Mouse (Mus musculus) lung, embryonic 14.5 days (tissue): ENCODE measurements around the gene Artn. TPM values are rescaled to one million over a fixed set of nuclear protein-coding genes. Genes with fewer than 3 reads are reported as not detected.

Source experiments
- ATAC-seq: fragments of 200-750 bp; cut with Nextera tagmentation; 2 replicates; pipeline ENCODE4 v1.8.0; 2017; ENCODE audit warnings: mild to moderate bottlenecking, moderate TSS enrichment, moderate library complexity; ENCODE audit not compliant: insufficient read depth
- DNase-seq: peaks from one replicate; pipeline ENCODE4 v3.0.0-alpha.2; 2015
- H3K27ac ChIP-seq: fragments of 300-500 bp; sonication (generic); 2 replicates; pipeline ENCODE4 v1.5.1; 2014; ENCODE audit warnings: low read depth, mild to moderate bottlenecking, moderate library complexity
- H3K27me3 ChIP-seq: fragments of 300-500 bp; sonication (generic); 2 replicates; pipeline ENCODE4 v1.6.1; 2014; ENCODE audit warnings: low read length, control low read depth; ENCODE audit not compliant: insufficient read depth
- H3K36me3 ChIP-seq: fragments of 300-500 bp; sonication (generic); 2 replicates; pipeline ENCODE4 v1.6.1; 2014; ENCODE audit warnings: control low read depth; ENCODE audit not compliant: insufficient read depth
- H3K4me1 ChIP-seq: fragments of 300-500 bp; sonication (generic); 2 replicates; pipeline ENCODE4 v1.6.1; 2014; ENCODE audit warnings: antibody characterized with exemption, control low read depth; ENCODE audit not compliant: insufficient read depth
- H3K4me2 ChIP-seq: fragments of 300-500 bp; sonication (generic); 2 replicates; pipeline ENCODE4 v1.6.1; 2014; ENCODE audit warnings: mild to moderate bottlenecking
- H3K4me3 ChIP-seq: fragments of 300-500 bp; sonication (generic); 2 replicates; pipeline ENCODE4 v1.5.1; 2014; ENCODE audit warnings: low read depth, low read length
- H3K9ac ChIP-seq: fragments of 300-500 bp; sonication (generic); 2 replicates; pipeline ENCODE4 v1.6.1; 2014
- H3K9me3 ChIP-seq: fragments of 300-500 bp; sonication (generic); 2 replicates; pipeline ENCODE4 v1.6.1; 2016; ENCODE audit warnings: low read depth, low read length, control low read depth
- CTCF ChIP-seq: IDR thresholded peaks from 2 replicates; pipeline ENCODE4 v1.5.1; 2016; ENCODE audit warnings: antibody characterized with exemption, low read depth
- WGBS: fragments of 180-500 bp; shearing (Covaris S2); extraction: QIAGEN DNeasy Blood & Tissue Kit; methylation state at CpG from one replicate; pipeline ENCODE4 v1.1.7; 2014; 5-methylcytosine and 5-hydroxymethylcytosine counted together
- polyA plus RNA-seq: library from polyadenylated mRNA; unstranded; fragments of >200 nt; fragmentation: Nextera tagmentation; extraction: Ambion mirVana; gene quantifications from 2 replicates; pipeline ENCODE4 v1.2.1, GENCODE M21; 2014

The Artn gene
- polyA plus RNA-seq, 1 experiment from 2014 or later: 3.3 TPM

DNA sequence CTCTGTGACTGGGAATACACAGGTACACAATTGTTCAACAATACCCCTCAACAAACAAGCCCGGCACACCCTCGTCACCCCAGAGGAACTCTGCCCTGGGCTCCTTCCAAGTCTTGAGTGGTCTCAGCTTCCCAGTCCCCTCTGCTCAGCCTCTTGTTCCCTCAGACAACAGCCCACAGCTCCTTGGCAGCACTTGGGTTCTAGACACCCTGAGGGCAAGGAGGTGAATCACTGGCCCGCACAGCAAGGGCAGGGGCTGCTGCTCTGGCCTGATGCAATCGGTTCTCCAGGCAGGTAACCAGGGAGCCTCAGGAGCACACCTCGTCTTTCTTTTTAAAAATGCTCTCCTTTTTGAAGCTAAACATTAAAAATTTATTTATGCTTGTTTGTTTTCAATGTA, 3.7 kb upstream of the Artn start:
- Histone ChIP-seq H3K4me2 (no peak overlapping the region), H3K9ac (no peak overlapping the region), H3K27me3 (peaks cover 7% of the 10 kb centered on the region; the same call in 1 of the 2 replicates), H3K9me3 (no peaks in the 10 kb centered on the region), H3K4me3 (no peak overlapping the region), H3K27ac (no peak overlapping the region), H3K36me3 (peaks cover 3% of the 10 kb centered on the region; the same call in 1 of the 2 replicates), H3K4me1 (no peaks in the 10 kb centered on the region)
- no peak for DNase-seq
- TF ChIP-seq CTCF: no peak
- 75% methylated on average over 5 of the region's 5 CpGs for WGBS
- no peak for ATAC-seq

DNA sequence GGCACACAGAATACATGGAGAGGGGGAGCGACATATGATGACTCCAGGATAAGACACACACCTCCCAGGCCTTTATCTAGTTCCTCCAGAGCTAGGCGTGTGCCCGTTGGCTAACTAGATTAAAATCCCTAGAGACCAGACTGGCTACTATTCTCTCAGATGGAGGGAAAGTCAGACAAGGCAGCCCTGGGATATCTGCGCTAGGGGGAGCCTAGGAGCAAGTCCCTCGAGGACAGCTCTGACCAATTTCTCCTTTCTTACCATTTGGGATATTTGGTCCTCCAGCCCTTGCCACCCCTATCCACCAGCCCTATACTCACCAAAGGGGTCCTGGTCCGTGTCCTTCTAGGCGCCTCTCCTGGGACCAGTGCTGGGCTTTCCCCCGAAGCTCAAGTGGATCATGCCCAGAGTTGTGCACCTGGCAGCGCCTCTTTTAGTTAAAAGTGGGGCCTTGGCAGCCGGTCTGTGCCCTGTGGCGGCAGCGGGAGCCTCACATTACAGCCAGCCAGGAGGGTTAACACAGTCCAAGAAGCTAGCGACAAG, 793 bp downstream of the Artn start:
- DNase-seq (peak; percentile 87), ATAC-seq (peak; percentile 42)
- peaks cover 3% of the 10 kb centered on the region; the same call in 1 of the 2 replicates for H3K36me3 ChIP-seq
- peak overlapping the region; percentile 54 for H3K9ac ChIP-seq
- H3K9me3 ChIP-seq: no peaks in the 10 kb centered on the region
- TF ChIP-seq CTCF: peak; percentile 74
- H3K4me2 ChIP-seq: peak overlapping the region; percentile 92
- peak overlapping the region; percentile 19; the same call in 1 of the 2 replicates for H3K27ac ChIP-seq
- H3K4me3 ChIP-seq: peak overlapping the region; percentile 40
- H3K27me3 ChIP-seq: peaks cover 35% of the 10 kb centered on the region
- H3K4me1 ChIP-seq: peaks cover 11% of the 10 kb centered on the region
- WGBS: 3% methylated on average over 13 of the region's 13 CpGs

DNA sequence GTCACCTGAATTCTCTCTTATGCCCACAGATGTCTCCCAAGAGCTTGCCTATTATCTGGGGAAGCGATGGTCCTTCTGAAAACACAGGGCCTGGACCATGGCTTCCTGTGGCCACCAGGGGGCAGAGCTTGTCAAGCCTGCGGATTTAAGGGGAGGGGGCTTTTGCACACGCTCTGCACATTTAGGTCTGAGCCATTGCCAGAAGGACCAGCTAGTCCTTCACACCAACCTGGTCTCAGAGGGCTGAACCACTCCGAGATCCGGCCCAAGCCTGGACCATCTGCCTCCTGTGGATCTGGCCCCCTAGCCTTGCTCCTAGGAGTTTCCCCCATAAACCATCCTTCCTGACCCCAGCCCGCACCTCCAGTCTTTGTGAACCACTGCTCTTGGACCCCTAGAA, 1.3 kb downstream of the Artn start:
- no peak overlapping the region for H3K27ac ChIP-seq
- no peaks in the 10 kb centered on the region for H3K9me3 ChIP-seq
- H3K9ac ChIP-seq: no peak overlapping the region
- H3K4me3 ChIP-seq: 0 out of 2 replicates have a peak overlapping the region, but pooled peaks have one; percentile 40
- peak; percentile 92 for TF ChIP-seq CTCF
- DNase-seq (peak; percentile 75), ATAC-seq (no peak)
- peaks cover 35% of the 10 kb centered on the region for H3K27me3 ChIP-seq
- peaks cover 11% of the 10 kb centered on the region for H3K4me1 ChIP-seq
- H3K36me3 ChIP-seq: peaks cover 3% of the 10 kb centered on the region; the same call in 1 of the 2 replicates
- H3K4me2 ChIP-seq: peak overlapping the region; percentile 92
- 20% methylated on average over 6 of the region's 6 CpGs for WGBS

DNA sequence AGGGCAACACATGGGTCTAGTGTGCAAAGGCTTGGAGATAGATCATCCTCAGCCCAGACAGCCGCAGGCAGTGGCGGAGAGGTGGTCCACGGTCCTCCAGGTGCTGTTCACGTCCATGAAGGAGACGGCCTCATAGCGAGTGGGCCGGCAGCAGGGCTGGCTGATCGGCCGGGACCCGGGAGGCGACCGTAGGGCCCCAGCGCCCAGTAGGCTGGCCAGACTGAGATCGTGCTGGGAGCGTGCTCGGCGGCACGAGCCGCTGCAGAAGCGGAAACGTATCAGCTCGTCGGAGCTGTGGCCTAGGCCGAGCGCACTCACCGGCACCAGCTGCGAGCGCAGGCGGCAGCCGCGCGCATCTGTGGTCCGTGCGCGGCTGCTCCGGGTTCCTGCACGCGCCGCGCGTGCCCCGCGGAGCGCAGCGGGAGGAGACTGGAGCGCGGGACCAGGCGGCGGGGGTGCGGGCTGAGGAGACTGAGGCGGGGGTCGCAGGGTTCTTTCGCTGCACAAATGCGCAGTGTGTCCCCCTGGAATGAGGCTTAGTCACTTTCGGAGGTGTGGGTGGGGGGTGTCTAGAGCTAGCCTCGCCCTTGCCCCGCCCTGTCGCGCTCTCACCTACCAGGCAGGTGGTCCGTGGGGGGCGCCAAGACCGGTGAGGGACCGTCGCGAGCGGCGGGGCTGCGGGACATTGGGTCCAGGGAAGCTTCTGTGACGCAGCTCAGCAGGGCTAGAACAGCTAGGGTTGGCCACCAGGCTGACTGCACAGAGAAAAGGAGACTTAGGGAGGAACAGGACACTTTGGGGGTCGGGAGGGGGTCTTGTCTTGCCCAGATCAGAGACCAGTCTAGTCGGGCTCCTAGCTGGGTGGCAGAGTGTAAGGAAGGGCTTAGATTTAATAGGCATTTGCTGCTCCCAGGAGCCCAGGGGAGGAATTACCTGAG, 2.7 kb downstream of the Artn start:
- TF ChIP-seq CTCF: no peak
- peaks cover 35% of the 10 kb centered on the region for H3K27me3 ChIP-seq
- peak overlapping the region; percentile 42 for H3K9ac ChIP-seq
- peak overlapping the region; percentile 95 for H3K4me2 ChIP-seq
- DNase-seq (peak; percentile 78), ATAC-seq (peak; percentile 33; the same call in 1 of the 2 replicates)
- H3K36me3 ChIP-seq: no peaks in the 10 kb centered on the region
- H3K27ac ChIP-seq: no peak overlapping the region
- 2% methylated on average over 71 of the region's 71 CpGs for WGBS
- H3K9me3 ChIP-seq: no peaks in the 10 kb centered on the region
- peaks cover 11% of the 10 kb centered on the region for H3K4me1 ChIP-seq
- peak overlapping the region; percentile 44 for H3K4me3 ChIP-seq

DNA sequence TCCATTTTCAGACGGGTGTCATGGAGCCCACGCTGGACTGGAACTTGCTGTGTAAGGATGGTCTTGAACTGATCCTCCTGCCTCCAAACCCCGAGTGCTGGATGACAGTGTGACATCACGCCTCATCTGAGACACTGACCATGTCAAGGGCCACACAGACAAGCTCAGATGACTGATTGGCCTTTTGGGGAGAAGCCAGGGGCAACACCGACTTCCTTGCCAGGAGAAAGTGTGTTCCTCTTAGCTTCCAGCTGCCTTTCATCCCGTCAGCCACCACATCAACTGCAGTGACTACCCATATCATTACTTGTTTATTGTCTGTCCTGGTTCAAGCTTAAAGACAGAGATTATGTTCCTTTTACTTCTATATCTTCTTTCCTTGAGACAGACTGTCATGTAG, 4.6 kb downstream of the Artn start:
- no peak overlapping the region for H3K4me2 ChIP-seq
- DNase-seq (peak; percentile 82), ATAC-seq (0 out of 2 replicates have a peak, but pooled peaks have one; percentile 4)
- H3K27ac ChIP-seq: no peak overlapping the region
- TF ChIP-seq CTCF: no peak
- no peaks in the 10 kb centered on the region for H3K9me3 ChIP-seq
- H3K4me1 ChIP-seq: peaks cover 11% of the 10 kb centered on the region
- no peak overlapping the region for H3K4me3 ChIP-seq
- H3K36me3 ChIP-seq: no peaks in the 10 kb centered on the region
- H3K9ac ChIP-seq: no peak overlapping the region
- WGBS: 38% methylated on average over 5 of the region's 6 CpGs
- peaks cover 31% of the 10 kb centered on the region for H3K27me3 ChIP-seq

DNA sequence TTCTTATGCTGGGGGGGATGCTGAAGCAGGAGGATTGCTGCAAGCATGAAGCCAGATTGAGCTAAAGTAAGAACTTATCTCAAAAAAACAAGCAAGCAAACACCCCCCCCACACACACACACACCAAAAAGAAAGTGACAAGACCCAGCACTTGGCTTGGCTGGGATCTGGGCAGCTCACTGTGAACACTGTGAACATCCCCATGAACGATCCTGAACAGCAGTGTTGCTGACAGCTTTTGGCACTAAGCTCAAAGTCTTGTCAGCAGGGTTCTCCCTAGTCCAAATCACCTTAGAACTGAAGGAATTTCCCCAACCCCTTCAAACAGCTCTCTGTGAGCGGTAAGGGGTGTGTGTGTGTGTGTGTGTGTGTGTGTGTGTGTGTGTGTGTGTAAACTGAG, 6.1 kb downstream of the Artn start:
- peak; percentile 69 for DNase-seq

DNA sequence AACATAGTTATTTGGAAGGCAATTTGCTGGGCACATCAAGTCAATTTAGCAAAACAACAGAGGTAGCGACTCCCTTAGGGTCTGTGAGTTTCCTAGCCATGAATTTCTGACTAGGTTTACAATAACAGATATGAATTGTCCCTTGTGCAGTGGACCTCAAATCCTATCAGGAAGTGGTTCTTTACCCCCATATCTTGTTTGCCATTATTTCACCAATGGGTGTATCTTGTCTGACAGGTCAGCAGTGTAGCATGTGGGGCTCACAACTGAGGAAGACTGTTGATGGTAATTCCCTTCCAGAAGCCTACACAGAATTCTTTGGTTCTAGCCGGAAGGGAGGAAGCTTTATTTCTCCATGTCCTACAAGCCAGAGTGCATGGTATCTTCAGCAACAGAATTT, 8.2 kb downstream of the Artn start:
- Histone ChIP-seq H3K4me1 (peaks cover 2% of the 10 kb centered on the region; the same call in 1 of the 2 replicates), H3K27ac (no peak overlapping the region), H3K4me2 (no peak overlapping the region), H3K4me3 (no peak overlapping the region), H3K27me3 (peaks cover 9% of the 10 kb centered on the region), H3K9me3 (no peaks in the 10 kb centered on the region), H3K36me3 (no peaks in the 10 kb centered on the region), H3K9ac (no peak overlapping the region)
- 87% methylated on average over 2 of the region's 2 CpGs for WGBS
- DNase-seq: no peak
- no peak for ATAC-seq
- TF ChIP-seq CTCF: no peak

More for the DNA sequence above, 6.1 kb downstream of the Artn start:
- 13% methylated on average over 2 of the region's 2 CpGs for WGBS
- no peak overlapping the region for H3K4me2 ChIP-seq
- H3K4me1 ChIP-seq: peaks cover 11% of the 10 kb centered on the region
- H3K36me3 ChIP-seq: no peaks in the 10 kb centered on the region
- ATAC-seq: 0 out of 2 replicates have a peak, but pooled peaks have one; percentile 22
- H3K9me3 ChIP-seq: no peaks in the 10 kb centered on the region
- no peak overlapping the region for H3K9ac ChIP-seq
- H3K27ac ChIP-seq: no peak overlapping the region
- TF ChIP-seq CTCF: no peak
- H3K4me3 ChIP-seq: no peak overlapping the region
- H3K27me3 ChIP-seq: peaks cover 29% of the 10 kb centered on the region
